Mouse (Mus musculus) erythroblast, embryonic 14.5 days (primary cell): ENCODE results near the gene Mtnr1b. TPM values are rescaled to one million over a fixed set of nuclear protein-coding genes. Genes with fewer than 3 reads are reported as not detected.

ENCODE experiments used
- H3K27me3 ChIP-seq: 2 replicates; pipeline ENCODE4 v1.6.1; 2012; ENCODE audit warnings: inconsistent platforms; ENCODE audit not compliant: control insufficient read depth
- H3K36me3 ChIP-seq: 2 replicates; pipeline ENCODE4 v1.6.1; 2012; ENCODE audit warnings: mild to moderate bottlenecking, inconsistent platforms; ENCODE audit not compliant: control insufficient read depth
- H3K4me1 ChIP-seq: 2 replicates; pipeline ENCODE4 v1.6.1; 2012; ENCODE audit warnings: inconsistent platforms; ENCODE audit not compliant: control insufficient read depth
- H3K4me3 ChIP-seq: replicated peaks from 2 replicates; pipeline ENCODE3; 2012; ENCODE audit warnings: moderate library complexity, mild to moderate bottlenecking, inconsistent platforms
- H3K9me3 ChIP-seq: 2 replicates; pipeline ENCODE4 v1.6.1; 2012; ENCODE audit warnings: low read length, inconsistent platforms, mixed read lengths; ENCODE audit not compliant: control insufficient read depth
- GATA1 ChIP-seq: IDR thresholded peaks from 2 replicates; pipeline ENCODE4 v1.6.1; 2012; ENCODE audit warnings: low read length, inconsistent platforms, mixed read lengths
- TAL1 ChIP-seq: IDR thresholded peaks from 3 replicates; pipeline ENCODE4 v1.6.1; 2012; ENCODE audit warnings: low read length, inconsistent platforms, mixed read lengths
- polyA plus RNA-seq: library from polyadenylated mRNA; stranded (reverse); fragments of >175 nt; gene quantifications from 2 replicates; pipeline ENCODE4 v1.2.3, GENCODE M21; 2012

The Mtnr1b gene
- polyA plus RNA-seq: not detected in 2 replicates

DNA sequence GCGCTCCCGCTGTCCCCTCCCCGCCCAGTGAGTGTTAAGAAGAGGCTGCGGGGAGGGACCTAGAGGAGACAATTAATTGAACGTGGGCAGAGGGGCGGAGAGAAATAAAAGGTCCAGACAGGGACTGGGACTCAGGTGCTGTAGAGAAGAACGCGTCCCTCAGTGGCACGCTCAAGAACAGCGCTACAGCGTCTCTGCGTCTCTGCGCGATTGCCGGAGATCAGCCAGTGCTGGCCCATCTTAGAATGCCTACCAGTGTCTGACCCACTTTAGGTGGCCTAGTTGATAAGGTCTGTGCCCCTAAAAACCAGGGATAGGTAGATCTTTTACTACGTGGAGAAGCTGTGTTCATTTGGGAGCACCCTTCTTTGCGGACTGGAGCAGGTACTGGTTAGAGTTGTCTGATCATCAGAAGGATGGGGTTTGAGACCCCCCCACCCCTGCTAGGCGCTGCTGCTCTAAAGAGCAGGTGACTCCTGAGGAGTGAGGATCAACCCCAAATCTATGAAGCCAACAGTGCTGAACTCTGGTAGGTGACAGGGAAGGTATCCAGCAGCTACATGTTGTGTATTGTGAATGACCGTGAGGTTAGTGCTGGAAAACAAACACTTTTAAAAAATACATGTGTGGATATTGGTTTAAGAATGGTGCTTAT, at the start of gene Mtnr1b:
TSS of gene Mtnr1b (minus strand) at position 51 of the 655 bp plus-strand sequence.
- Histone ChIP-seq H3K36me3 (no peaks in the 10 kb centered on the region), H3K27me3 (peaks cover 7% of the 10 kb centered on the region; the same call in 1 of the 2 replicates), H3K9me3 (no peaks in the 10 kb centered on the region), H3K4me3 (no peak within 1 kb of the TSS), H3K4me1 (no peaks in the 10 kb centered on the region)
- TF ChIP-seq GATA1 (no peak), TAL1 (no peak)

DNA sequence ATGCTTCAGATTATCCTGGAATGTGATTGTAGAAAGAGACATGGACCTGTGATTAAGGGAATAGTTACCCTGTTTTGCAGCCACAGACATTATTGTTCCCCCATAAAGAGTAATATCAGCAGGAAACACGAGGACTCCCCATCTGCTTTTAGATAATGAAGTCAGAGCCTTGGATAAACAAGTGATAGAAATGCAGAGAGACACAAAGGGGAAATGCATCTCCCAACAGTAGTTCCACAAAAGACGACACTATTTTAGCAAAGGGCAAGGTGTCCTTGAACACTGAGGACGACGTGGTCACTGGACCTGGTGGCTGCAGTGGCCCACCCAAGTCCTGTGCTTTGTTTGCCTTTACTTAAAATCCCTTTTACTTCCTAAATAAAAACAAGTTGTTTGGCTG, 45.9 kb upstream of the Mtnr1b start:
- Histone ChIP-seq H3K27me3 (no peaks in the 10 kb centered on the region), H3K9me3 (no peaks in the 10 kb centered on the region), H3K4me3 (no peak overlapping the region), H3K36me3 (no peaks in the 10 kb centered on the region), H3K4me1 (no peaks in the 10 kb centered on the region)
- TF ChIP-seq TAL1: no peak
- TF ChIP-seq GATA1: no peak

DNA sequence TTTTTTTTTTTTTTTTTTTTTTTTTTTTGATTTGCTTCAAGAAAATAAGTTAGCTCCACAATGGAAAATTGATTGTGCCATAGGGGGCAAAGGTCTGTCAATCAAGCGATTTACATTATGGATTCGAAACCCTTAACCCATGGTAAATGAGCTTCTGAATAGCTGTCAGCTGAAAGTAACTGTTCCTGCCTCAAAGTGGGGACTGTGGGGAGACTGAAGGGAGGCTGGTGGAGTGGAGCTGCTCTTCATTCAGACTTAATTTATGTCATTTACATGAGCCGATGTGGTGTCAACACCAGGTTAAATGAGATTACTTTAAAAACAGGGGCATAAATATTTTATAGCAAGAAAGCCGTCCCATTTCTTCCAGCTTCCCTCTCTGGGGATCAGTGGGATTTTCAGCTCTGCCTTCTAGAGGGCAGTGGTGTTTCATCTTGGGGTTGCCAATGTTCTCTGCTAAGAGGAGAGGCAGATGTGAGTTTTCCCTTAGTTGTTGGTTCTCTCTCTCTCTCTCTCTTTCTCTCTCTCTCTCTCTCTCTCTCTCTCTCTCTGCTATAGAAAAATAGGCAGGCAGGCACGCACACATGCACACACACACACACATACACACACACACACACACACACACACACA, 45.1 kb upstream of the Mtnr1b start:
- Histone ChIP-seq H3K9me3 (no peaks in the 10 kb centered on the region), H3K4me1 (no peaks in the 10 kb centered on the region), H3K36me3 (no peaks in the 10 kb centered on the region), H3K4me3 (no peak overlapping the region), H3K27me3 (no peaks in the 10 kb centered on the region)
- TF ChIP-seq TAL1 (no peak), GATA1 (no peak)

DNA sequence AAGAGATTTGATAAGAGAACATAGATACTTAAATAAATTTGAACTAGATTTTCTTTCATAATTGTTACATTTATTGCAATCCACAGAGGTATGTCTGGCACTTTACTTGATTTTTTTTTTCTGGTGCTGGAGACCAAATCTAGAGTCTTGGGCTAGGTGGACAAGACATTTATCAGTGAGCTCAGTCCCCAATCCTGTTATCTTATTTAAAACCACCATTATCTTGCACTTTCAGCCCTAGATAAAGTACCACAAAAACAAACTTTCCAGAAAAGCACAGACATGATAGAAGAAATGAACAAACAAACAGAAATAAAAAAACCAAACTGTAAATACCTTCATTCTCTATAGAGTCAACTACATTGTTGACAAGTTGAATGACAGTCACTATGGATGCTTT, 42.2 kb upstream of the Mtnr1b start:
- Histone ChIP-seq H3K36me3 (no peaks in the 10 kb centered on the region), H3K9me3 (no peaks in the 10 kb centered on the region), H3K27me3 (no peaks in the 10 kb centered on the region), H3K4me1 (no peaks in the 10 kb centered on the region), H3K4me3 (no peak overlapping the region)
- no peak for TF ChIP-seq TAL1
- TF ChIP-seq GATA1: no peak

DNA sequence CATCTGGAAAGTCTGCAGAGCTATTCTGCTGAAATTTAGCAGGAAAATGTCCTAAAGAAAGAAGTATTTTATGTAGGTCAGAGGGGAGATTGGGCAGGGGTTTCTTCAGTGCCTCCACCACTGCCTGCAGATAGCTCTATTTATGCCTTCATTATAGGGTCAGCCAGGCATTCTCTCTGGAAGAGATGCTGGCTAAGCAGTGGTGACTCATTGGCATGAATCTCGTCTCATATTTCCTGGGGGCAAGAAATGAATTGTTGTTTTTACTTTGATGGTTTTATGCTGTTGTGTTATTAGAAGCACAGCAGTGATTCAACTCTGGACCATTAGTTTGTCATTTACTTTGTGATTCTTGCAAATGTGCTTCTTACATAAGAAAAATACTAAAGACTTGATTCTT, 38.4 kb upstream of the Mtnr1b start:
- H3K4me1 ChIP-seq: no peaks in the 10 kb centered on the region

DNA sequence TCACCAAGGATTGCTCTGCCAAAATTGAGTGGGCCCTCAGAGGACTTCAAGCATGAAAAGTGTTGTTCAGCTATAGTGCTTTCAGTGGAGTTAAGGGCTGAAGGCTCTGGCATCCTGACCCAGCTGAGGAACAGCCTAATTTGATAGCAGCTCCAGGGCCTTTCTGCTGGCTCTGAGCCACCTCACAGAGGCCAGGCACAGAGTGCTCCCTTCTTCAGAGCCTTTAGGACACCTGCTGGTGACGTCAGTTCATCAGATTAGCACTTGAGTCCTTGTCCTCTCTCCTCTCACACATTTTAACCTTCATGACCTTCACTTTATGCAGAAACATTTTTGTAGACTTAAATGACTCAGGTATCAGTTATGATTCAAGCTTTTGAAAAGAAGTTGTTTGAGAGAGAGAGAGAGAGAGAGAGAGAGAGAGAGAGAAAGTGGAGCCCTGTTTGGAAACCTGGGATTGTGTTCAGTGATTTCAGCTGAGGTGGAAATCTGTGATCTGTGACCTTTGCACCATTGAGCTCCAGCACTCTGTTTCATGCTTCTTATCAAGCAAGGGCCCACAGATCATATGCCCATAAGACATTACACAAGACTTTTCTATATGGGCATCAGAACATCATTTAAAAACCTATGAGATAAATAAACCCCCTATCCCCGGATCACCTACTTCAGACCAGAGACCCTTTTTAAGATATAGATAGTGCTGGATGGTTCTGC, 35.2 kb upstream of the Mtnr1b start:
- Histone ChIP-seq H3K4me1 (no peaks in the 10 kb centered on the region), H3K36me3 (no peaks in the 10 kb centered on the region), H3K9me3 (no peaks in the 10 kb centered on the region), H3K27me3 (no peaks in the 10 kb centered on the region), H3K4me3 (no peak overlapping the region)
- no peak for TF ChIP-seq GATA1
- TF ChIP-seq TAL1: no peak

More for the DNA sequence above, 38.4 kb upstream of the Mtnr1b start:
- Histone ChIP-seq H3K4me3 (no peak overlapping the region), H3K27me3 (no peaks in the 10 kb centered on the region), H3K36me3 (no peaks in the 10 kb centered on the region), H3K9me3 (no peaks in the 10 kb centered on the region)
- TF ChIP-seq TAL1 (no peak), GATA1 (no peak)

DNA sequence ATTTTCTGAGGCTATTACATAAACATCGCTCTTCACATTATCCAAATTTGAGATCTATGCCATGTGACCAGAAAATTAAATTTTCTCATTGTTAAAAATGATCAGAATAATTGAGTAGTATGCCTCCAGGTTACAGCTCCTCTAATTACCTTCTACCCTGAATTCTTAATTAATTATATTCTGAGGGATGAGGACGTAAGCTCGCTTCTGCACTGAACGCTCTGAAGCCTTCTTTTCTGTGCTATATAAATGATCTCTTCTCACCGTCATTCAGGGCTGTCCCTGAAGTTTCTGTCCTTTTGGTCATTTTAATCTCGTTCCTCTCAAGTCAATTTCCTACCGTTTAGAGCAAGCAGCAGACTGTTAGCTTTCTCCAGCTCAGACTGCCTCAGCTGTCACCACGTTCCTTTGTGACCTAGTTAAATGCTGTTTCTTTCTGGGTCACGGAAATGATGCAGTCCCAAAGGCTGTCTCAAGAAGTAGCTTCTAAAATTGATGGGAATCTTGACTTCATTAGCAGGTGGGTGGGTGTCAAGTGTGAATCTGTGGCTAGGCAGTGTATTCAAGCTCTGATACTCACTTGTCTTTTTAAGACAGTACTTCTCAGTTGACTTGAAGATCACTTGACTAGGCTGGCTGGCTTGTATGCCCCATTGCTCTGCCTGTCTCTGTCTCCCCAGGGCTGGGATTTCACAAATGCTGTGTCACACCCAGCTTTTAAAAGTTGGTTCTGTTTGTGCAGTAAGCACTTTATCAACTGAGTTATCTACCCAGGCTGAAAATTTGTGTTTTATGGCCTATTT, 29.8 kb upstream of the Mtnr1b start:
- no peaks in the 10 kb centered on the region for H3K9me3 ChIP-seq
- no peaks in the 10 kb centered on the region for H3K4me1 ChIP-seq
- H3K36me3 ChIP-seq: no peaks in the 10 kb centered on the region
- H3K4me3 ChIP-seq: no peak overlapping the region
- TF ChIP-seq GATA1 (no peak), TAL1 (no peak)
- H3K27me3 ChIP-seq: no peaks in the 10 kb centered on the region

DNA sequence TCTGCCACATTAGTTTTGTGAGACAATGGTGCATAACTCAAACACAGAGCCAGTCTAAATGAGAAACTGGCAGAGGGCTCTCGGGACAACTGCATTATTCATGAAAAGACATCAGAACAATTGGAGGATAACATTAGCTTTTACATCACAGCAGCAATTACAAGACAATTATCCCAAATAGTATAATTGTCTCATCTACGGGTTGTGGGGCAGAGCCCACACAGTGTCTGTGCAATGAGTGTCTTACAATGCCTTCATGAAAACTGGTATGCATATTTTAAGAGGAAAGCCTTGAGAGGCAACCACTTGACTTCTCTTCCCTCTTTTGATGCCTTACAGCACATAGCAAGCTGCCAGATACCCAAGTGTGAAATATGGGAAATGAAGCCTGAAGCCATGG, 23.8 kb upstream of the Mtnr1b start:
- no peak for TF ChIP-seq GATA1
- TF ChIP-seq TAL1: no peak
- H3K27me3 ChIP-seq: no peaks in the 10 kb centered on the region
- no peaks in the 10 kb centered on the region for H3K4me1 ChIP-seq
- no peaks in the 10 kb centered on the region for H3K36me3 ChIP-seq
- H3K4me3 ChIP-seq: no peak overlapping the region
- no peaks in the 10 kb centered on the region for H3K9me3 ChIP-seq

DNA sequence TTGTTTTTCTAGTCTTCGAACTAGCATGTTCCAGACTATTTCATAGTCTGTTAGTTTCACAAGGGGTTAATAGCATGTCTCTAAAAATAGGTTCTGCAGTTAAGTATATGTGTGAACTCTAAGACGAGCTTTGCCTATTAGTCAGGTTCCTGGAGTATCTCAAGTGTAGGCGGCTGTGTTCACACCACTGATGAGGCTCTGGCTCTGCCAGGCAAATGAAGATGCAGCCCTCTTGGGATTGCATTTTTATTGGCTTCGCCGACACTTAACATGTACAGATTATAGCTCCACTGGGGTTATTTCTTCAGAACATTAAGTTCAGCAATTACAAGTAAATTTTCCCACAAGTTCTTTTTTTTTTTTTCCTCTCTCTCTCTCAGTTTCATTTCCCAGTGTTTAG, 12.4 kb upstream of the Mtnr1b start:
- Histone ChIP-seq H3K27me3 (no peaks in the 10 kb centered on the region), H3K4me3 (no peak overlapping the region), H3K9me3 (no peaks in the 10 kb centered on the region), H3K36me3 (no peaks in the 10 kb centered on the region), H3K4me1 (no peaks in the 10 kb centered on the region)
- TF ChIP-seq GATA1: no peak
- no peak for TF ChIP-seq TAL1
